Mouse (Mus musculus): ENCODE data around the gene Cfhr2. TPM values are rescaled to one million over a fixed set of nuclear protein-coding genes. Genes with fewer than 3 reads are reported as not detected.
"Not testable (repeated sequence)": the region's sequence is repeated elsewhere in the genome, so short reads cannot be mapped to it uniquely, and the experiment has no call there.

Cfhr2 gene
- polyA plus RNA-seq (2012; rRNA removed), result 0.10 and 0.13 TPM in 2 replicates

DNA sequence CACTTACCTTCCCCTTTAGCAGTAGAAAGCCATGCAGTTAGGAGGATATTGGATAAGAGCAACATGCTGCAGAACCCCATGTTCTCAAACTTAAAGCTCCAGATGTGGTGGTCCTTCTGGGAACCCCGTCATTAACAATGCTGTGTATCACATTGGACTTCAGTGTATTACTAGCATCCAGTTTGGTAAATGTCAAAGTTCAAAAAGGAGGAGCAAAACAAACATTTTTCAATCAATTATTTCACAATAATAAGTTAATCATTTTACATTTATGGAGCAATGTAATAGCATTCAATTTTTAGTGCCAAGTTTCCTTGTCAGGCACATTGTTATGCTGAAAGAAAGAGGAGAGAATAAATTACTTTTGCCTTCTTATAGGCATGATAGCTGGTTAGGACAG lies at the start of gene Cfhr2:
Cfhr2 (minus strand) TSS at position 155 of the 400 bp plus-strand sequence.
- no peak for DNase-seq (ENCODE audit: extremely low spot score in 1 of 2, low spot score in 1 of 2)

DNA sequence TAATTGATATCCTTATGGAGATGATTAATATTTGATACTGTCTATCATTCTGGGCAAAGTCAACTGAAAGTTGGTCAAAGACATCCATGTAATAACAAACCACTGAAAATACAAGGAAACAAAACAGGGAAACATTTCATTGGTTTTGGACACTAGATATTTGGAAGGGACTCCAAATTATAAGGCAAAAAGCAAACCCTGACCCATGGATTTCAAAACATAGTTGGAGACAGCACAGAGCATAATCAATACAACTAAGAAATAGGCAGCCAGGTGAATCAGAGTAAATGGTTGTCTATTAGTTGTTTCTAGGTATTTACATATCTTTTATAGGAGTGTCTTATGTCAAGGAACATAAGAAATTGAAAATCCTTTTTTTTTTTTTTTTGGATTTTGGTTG lies 5.2 kb upstream of the Cfhr2 start:
- no peak for DNase-seq (ENCODE audit: extremely low spot score in 1 of 2, low spot score in 1 of 2)

DNA sequence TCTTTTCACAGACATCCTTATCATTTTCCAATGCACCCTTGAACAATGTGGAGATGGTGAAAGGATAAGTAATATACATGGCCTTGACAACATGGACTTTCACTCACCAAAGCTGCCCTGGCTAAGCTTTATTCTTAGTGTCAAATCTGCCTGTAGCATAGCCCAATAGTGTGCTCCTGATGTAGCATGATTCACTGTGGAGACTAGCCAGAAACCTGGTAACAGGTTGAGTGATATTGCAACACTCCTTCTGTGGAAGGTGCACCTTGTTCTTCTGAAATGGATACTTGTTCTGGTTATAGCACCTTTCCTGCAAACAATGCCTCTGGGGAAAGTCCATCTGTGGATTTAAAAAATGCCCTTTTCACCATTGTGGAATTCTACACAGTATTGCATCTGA lies 1.7 kb upstream of the Cfhr2 start:
- no peak for DNase-seq (ENCODE audit: extremely low spot score in 1 of 2, low spot score in 1 of 2)

DNA sequence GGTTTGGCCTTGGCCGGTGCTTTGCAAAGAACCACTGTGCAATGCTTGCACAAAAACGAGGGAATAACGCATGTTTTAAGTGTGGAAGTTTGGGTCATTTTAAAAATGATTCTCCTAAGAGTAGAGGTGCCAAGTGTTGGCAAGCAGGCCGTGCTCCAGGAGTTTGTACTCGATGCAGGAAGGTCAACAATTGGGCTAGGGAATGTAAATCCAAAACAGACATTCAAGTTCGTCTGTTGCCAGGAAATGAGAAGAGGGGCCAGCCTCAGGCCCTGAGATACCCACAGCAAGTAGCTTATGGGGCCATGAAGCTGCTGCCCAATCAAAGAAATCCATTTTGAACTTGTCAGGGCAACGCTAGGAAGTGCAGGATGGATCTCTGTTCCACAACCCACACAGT lies 18.8 kb downstream of the Cfhr2 start:
- no peak for DNase-seq (ENCODE audit: extremely low spot score in 1 of 2, low spot score in 1 of 2)

DNA sequence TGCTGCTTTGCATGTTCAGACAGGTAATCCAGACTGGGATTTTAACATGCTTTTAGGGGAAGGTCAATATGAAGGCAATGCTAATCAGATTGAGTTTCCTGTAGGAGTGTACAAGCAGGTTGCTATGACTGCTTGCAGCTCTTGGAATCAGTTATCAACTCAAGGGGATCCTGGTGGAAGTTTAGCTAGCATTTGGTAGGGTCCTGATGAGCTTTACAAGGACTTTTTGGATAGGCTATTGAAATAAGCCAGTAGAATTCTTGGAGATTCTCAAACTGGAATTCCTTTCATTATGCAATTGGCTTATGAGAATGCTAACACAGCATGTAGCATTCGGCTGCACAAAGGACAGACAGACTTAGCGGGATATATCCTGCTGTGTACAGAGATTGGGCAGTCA lies 19.2 kb downstream of the Cfhr2 start:
- DNase-seq (ENCODE audit: extremely low spot score in 1 of 2, low spot score in 1 of 2), result no peak

DNA sequence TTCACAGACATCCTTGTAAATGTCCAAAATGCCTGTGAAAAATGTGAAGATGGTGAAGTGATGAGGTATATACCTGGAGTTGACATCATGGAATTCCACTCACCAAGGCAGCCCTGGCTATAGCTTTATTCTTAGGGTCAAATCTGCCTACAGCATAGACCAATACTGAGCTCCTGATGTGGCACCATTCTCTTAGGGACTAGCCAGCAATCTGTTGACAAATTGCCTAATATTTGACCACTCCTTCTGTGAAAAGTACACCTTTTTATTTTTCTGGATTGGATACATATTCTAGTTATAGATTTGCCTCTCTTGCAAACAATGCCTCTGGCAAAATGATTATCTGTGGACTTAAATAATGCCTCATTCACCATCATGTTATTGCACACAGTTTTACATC lies 49.9 kb downstream of the Cfhr2 start:
- DNase-seq (ENCODE audit: extremely low spot score in 1 of 2, low spot score in 1 of 2), result no peak

DNA sequence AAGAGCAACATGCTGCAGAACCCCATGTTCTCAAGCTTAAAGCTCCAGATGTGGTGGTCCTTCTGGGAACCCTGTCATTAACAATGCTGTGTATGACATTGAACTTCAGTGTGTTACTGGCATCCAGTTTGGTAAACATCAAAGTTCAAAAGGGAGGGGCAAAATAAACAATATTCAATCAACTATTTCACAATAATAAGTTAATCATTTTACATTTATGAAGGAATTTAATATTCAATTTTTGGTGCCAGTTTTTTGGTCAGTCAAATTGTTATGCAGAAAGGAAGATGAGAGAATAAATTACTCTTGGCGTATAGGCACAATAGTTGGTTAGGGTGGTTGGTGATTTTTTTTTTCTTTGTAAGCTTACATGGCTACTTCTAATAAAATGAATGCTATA lies 77.4 kb downstream of the Cfhr2 start, which contains the start of gene Gm4788:
Gm4788 (minus strand) TSS at position 101 of the 400 bp plus-strand sequence.
- DNase-seq (ENCODE audit: extremely low spot score in 1 of 2, low spot score in 1 of 2), result no peak

DNA sequence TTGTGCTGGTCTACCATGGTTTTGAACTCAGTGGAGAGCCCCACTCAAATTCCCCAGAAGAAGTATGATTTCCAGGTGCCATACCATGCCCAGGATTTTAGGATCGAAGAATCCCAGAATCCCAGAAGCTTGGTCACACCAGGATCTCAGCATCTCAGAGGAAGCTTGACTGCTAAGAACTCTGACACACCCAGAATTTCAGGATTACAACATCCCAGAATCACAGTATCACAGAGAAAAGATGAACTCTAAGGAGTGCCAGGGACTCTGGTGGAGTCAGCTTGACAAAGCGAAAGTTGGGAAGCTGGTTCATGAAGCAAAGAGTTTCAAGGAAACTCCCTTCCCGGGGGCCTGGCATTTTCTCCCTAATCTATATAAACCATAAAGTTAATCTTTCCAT lies 88.6 kb downstream of the Cfhr2 start:
- DNase-seq (ENCODE audit: extremely low spot score in 1 of 2, low spot score in 1 of 2), result not testable (repeated sequence)

Other genes starting within 250 kb of the Cfhr2 start
- gene Gm4788, start 77.5 kb downstream of the Cfhr2 start, polyA plus RNA-seq (2012; rRNA removed), result not detected in 2 replicates

Data from frontal cortex, adult 2 months (tissue).